8 mouse cellular contexts compared by ENCODE assay signal in the genomic region with DNA sequence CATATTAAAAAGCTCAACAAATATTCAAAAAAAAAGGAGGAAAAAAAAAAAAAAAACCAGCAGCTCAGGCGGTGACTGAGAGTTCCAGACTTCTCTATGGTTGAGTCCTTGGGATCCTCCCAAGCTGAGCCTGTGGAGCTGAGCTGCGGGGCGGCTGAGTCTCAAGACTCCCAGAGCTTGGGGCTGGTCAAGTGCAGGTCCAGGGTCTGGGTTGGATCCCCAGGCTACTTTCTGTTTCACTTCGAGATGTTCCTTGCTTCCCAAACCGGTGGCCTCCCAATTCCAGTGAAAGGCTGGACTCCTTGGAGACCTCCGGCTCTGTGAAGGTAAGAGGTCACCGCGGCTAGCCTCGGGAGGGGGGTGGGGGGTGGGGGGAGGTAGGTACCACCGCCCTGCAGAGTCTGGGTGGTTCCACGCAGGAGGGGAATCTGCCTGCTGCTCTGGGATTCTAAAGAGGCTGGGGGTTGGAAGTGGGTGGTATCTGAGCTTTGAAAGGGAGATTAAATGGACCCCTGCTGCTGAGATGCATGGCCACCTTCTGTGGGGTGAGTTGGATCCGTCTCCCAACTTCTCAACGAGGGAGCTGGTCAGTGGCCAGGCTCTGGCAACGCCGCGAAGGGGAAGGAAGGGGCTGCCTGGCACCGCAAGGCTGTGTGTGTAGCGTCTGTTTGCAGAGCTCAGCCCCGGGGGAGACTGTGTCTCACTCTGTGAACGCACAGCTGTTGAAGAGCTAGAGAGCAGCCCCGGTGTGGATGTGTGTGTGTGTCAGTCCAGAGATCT.
DNase-seq lines count a peak whose midpoint lies in the region; ATAC-seq and TF ChIP-seq lines count a peak whose summit lies in the region.

No protein-coding gene starts in this region.

- no peaks in the 10 kb centered on the region for H3K36me3 ChIP-seq in embryonic facial prominence, embryonic 10.5 days (replicated peaks)
- no peaks in the 10 kb centered on the region for H3K36me3 ChIP-seq in kidney, adult 2 months (ENCODE audit: control insufficient read depth, insufficient read depth, low read length)
- H3K36me3 ChIP-seq in limb, embryonic 11.5 days (ENCODE audit: control insufficient read depth, insufficient read depth, low read length), result no peaks in the 10 kb centered on the region
- H3K36me3 ChIP-seq in midbrain, embryonic 10.5 days, result no peaks in the 10 kb centered on the region

- TF ChIP-seq POLR2A in kidney, adult 2 months (IDR thresholded peaks at IDR 0.05; ENCODE audit: low read depth, low read length), result no peak

- peak overlapping the region; percentile 45 for H3K9ac ChIP-seq in limb, embryonic 11.5 days (ENCODE audit: low read length)

- H3K4me3 ChIP-seq in embryonic facial prominence, embryonic 10.5 days, result peak overlapping the region; percentile 54
- H3K4me3 ChIP-seq in kidney, adult 2 months (ENCODE audit: insufficient read depth, low read depth, low read length), result peak overlapping the region; percentile 76
- peak overlapping the region; percentile 33 for H3K4me3 ChIP-seq in limb, embryonic 11.5 days (ENCODE audit: low read depth, low read length)
- H3K4me3 ChIP-seq in midbrain, embryonic 10.5 days, result peak overlapping the region; percentile 56

- TF ChIP-seq CTCF in kidney, adult 2 months (conservative IDR thresholded peaks at IDR 0.05; ENCODE audit: insufficient read depth, insufficient read length, low read depth, low read length), result no peak

- peaks cover 20% of the 10 kb centered on the region for H3K27me3 ChIP-seq in embryonic facial prominence, embryonic 10.5 days (replicated peaks; ENCODE audit: low read depth, poor library complexity, severe bottlenecking)
- no peaks in the 10 kb centered on the region for H3K27me3 ChIP-seq in kidney, adult 2 months (replicated peaks; ENCODE audit: control insufficient read depth, insufficient read depth, low read length)
- H3K27me3 ChIP-seq in limb, embryonic 11.5 days (ENCODE audit: control insufficient read depth, insufficient read depth, low read length), result no peaks in the 10 kb centered on the region
- H3K27me3 ChIP-seq in midbrain, embryonic 10.5 days (ENCODE audit: low read depth, poor library complexity, severe bottlenecking), result peaks cover 25% of the 10 kb centered on the region

- peak overlapping the region; percentile 63 for H3K27ac ChIP-seq in embryonic facial prominence, embryonic 10.5 days (replicated peaks)
- no peak overlapping the region for H3K27ac ChIP-seq in kidney, adult 2 months (ENCODE audit: insufficient read depth, low read depth, low read length)
- H3K27ac ChIP-seq in limb, embryonic 11.5 days (replicated peaks; ENCODE audit: low read depth, low read length), result no peak overlapping the region
- H3K27ac ChIP-seq in midbrain, embryonic 10.5 days (replicated peaks), result peak overlapping the region; percentile 65

- H3K4me1 ChIP-seq in embryonic facial prominence, embryonic 10.5 days, result peaks cover 19% of the 10 kb centered on the region
- H3K4me1 ChIP-seq in kidney, adult 2 months (ENCODE audit: control insufficient read depth, insufficient read depth, low read length), result 0 out of 2 replicates have a peak, but pooled peaks cover 2% of the 10 kb centered on the region
- peaks cover 6% of the 10 kb centered on the region for H3K4me1 ChIP-seq in limb, embryonic 11.5 days (ENCODE audit: control insufficient read depth, insufficient read depth, low read length)
- peaks cover 28% of the 10 kb centered on the region for H3K4me1 ChIP-seq in midbrain, embryonic 10.5 days

- peak overlapping the region; percentile 70 for H3K4me2 ChIP-seq in limb, embryonic 11.5 days (ENCODE audit: low read depth, severe bottlenecking)

- ATAC-seq in limb, embryonic 11.5 days (ENCODE audit: insufficient number of reproducible peaks, low FRiP score, low TSS enrichment, low read depth), result no peak

- DNase-seq in adrenal gland, postnatal 4 days (ENCODE audit: low spot score in 2 of 2), result peak; percentile 20 to 29
- peak; percentile 55 for DNase-seq in embryonic facial prominence, embryonic 10.5 days (ENCODE audit: low spot score)
- peak; percentile 50 for DNase-seq in heart, adult 8-10 months (ENCODE audit: low spot score)
- peak; percentile 40 for DNase-seq in kidney, adult 2 months
- peak; percentile 50 for DNase-seq in limb, embryonic 11.5 days (ENCODE audit: low spot score)
- peak; percentile 49 for DNase-seq in midbrain, embryonic 10.5 days (ENCODE audit: low spot score)
- DNase-seq in right cerebral cortex, postnatal 4 days, result peak; percentile 59
- DNase-seq in T-cell, adult 2 months (ENCODE audit: low spot score), result no peak

- no peaks in the 10 kb centered on the region for H3K9me3 ChIP-seq in embryonic facial prominence, embryonic 10.5 days
- no peaks in the 10 kb centered on the region for H3K9me3 ChIP-seq in limb, embryonic 11.5 days (ENCODE audit: control insufficient read depth, low read length)
- H3K9me3 ChIP-seq in midbrain, embryonic 10.5 days (replicated peaks), result no peaks in the 10 kb centered on the region

- WGBS in embryonic facial prominence, embryonic 10.5 days, result 3% methylated on average over 21 of the region's 21 CpGs
- WGBS in kidney, adult 2 months, result 9% methylated on average over 21 of the region's 21 CpGs
- 8% methylated on average over 21 of the region's 21 CpGs for WGBS in limb, embryonic 11.5 days
- WGBS in midbrain, embryonic 10.5 days, result 4% methylated on average over 21 of the region's 21 CpGs

Comparison
In these comparisons a context has a peak if more than half of its experiments do, and no peak if none do; other contexts are left out.
1. H3K27ac ChIP-seq: peak in embryonic facial prominence, embryonic 10.5 days (single experiment) and midbrain, embryonic 10.5 days (single experiment); none in kidney, adult 2 months (single experiment) and limb, embryonic 11.5 days (single experiment).
2. Peak in every context shown above with its lines, with median percentiles within 50 percentile points of each other: H3K4me3 ChIP-seq.